Mouse (Mus musculus): ENCODE data around the gene Ulk2. TPM values are rescaled to one million over a fixed set of nuclear protein-coding genes. Genes with fewer than 3 reads are reported as not detected.
A peak's percentile ranks its signal among the peaks of the same experiment; 100 is the strongest.
"Not testable (repeated sequence)": the region's sequence is repeated elsewhere in the genome, so short reads cannot be mapped to it uniquely, and the experiment has no call there.

Gene Ulk2
- total RNA-seq (2021), result 10 to 100 TPM; 71.2 to 74.3 TPM
- long read RNA-seq, experiment 1, full-length matches to known transcripts, result 26 of 41 reads
- long read RNA-seq, experiment 1, partial matches to known transcripts, result 7 of 41 reads
- long read RNA-seq, experiment 1, other reads (novel, unspliced or antisense), result 8 of 41 reads
- long read RNA-seq, experiment 2, full-length matches to known transcripts, result 53 of 78 reads
- long read RNA-seq, experiment 2, partial matches to known transcripts, result 11 of 78 reads
- long read RNA-seq, experiment 2, other reads (novel, unspliced or antisense), result 14 of 78 reads

GRCm38 (mm10) chr11:61854988-61855411 is at the start of gene Ulk2:
Gene Ulk2, minus strand, starts transcription at chr11:61855073.
- TF ChIP-seq CTCF (conservative IDR thresholded peaks at IDR 0.05), result no peak
- peak; percentile 85 to 89 for DNase-seq (ENCODE audit: low spot score in 2 of 2)
- peak within 1 kb of the TSS; percentile 95 for H3K4me3 ChIP-seq
- H3K27ac ChIP-seq, result peak within 1 kb of the TSS; percentile 98

DNA sequence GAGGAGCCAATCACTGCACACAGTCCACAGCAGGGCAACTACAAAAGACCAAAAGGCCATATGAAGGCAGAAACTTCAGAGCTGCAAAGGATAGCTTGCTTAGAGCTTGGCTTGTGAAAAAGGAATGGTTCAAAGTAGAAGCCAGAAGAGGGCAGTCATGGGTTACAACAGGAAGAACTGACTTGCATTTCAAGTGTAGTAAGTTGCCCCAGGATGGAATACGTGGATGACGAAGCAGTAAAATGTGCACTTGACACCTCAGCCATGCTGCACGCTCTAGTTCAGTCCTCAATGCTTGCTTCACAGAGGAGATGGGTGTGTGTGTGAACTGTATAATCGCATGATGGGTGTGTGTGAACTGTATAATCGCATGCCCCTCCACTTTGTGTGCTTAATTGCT is 27.3 kb upstream of the Ulk2 start:
- H3K27ac ChIP-seq, result no peak overlapping the region
- peak; percentile 69 for TF ChIP-seq CTCF (conservative IDR thresholded peaks at IDR 0.05)
- no peak overlapping the region for H3K4me3 ChIP-seq
- no peak for DNase-seq (ENCODE audit: low spot score in 2 of 2)

DNA sequence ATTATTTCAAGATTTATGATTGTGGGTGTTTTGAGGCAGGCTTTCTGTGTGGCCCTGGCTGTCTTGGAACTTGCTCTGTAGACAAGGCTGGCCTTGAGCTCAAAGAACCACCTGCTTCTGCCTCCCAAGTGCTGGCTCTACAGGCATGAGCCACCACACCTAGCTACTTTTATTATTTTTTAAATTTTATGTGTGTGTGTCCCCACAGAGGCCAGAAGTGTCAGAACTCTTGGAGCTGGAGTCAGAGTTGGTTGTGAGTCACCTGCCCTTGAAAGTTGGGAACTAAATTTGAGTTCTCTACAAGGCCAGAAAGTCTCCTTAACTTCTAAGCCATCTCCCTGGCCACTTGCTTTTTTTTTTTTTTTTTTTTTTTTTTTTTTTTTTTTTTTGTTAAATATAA is 25.0 kb upstream of the Ulk2 start:
- no peak overlapping the region for H3K27ac ChIP-seq
- no peak overlapping the region for H3K4me3 ChIP-seq
- no peak for TF ChIP-seq CTCF (conservative IDR thresholded peaks at IDR 0.05)
- DNase-seq (ENCODE audit: low spot score in 2 of 2), result no peak

- no peak for TF ChIP-seq CTCF (conservative IDR thresholded peaks at IDR 0.05)
- Histone ChIP-seq H3K27ac (no peak overlapping the region), H3K4me3 (no peak overlapping the region)
- no peak for DNase-seq (ENCODE audit: low spot score in 2 of 2)
Observed at GRCm38 (mm10) chr11:61871881-61872280, 17.0 kb upstream of the Ulk2 start.

DNA sequence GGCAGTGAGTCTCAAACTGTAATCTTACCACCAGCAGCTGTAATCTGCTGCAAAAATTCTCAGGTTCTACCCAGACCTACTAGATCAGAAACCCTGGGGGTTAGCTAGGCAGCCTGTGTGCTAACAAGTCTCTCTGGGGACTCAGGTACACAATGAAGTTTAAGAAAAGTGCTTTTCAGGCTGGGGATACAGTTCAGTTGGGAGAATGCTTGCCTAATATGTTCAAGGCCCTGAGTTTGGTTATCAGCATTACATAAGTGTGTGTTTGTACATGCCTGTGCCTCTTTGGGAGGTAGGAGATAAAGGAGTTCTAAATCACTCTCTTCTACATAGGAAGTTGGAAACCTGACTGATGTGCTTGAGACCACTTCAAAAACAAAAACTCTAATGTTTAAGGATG is 12.0 kb upstream of the Ulk2 start:
- no peak overlapping the region for H3K4me3 ChIP-seq
- no peak for TF ChIP-seq CTCF (conservative IDR thresholded peaks at IDR 0.05)

DNA sequence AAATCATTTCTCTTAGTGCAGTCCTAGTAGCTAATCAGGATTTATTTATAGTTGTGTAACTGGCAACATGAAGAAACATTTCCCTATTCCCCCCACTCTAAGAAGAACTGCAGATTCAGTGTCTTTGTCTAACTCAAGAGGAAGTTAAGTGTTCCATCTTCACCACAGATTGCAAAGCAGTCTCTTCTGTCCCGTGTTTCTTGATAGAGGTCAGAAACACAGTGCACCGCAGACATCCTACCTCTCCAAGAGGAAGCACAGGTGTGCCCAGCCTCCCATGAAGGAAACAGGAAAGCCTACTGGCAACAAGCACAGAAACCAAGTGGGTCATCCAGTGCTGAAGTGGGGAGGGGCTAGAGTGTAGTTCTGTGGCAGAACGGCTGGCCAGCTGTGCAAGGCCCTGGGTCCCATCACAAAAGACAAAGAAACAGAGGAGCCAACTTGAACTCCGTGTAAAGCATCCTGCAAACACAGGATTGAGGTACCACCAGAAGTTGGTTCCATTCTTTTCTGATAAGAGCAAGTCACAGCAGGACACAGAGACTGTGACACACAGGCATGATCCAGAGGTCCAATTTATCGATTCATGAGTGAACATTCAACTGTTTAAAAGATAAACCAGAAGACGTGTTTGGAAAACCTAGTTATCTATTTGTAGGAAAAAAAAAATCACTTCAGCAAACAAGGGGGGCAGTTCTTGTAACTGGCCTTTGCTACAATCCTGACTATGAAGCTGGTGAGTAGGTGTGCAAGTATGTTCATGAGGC is 7.1 kb upstream of the Ulk2 start:
- Histone ChIP-seq H3K4me3 (no peak overlapping the region), H3K27ac (peak overlapping the region; percentile 39; the same call in 1 of the 2 replicates)
- no peak for TF ChIP-seq CTCF (conservative IDR thresholded peaks at IDR 0.05)
- no peak for DNase-seq (ENCODE audit: low spot score in 2 of 2)

More for the DNA sequence above, 12.0 kb upstream of the Ulk2 start:
- H3K27ac ChIP-seq, result no peak overlapping the region
- no peak for DNase-seq (ENCODE audit: low spot score in 2 of 2)

GRCm38 (mm10) chr11:61859316-61859715 is 4.4 kb upstream of the Ulk2 start:
- no peak for TF ChIP-seq CTCF (conservative IDR thresholded peaks at IDR 0.05)
- Histone ChIP-seq H3K27ac (no peak overlapping the region), H3K4me3 (no peak overlapping the region)
- no peak for DNase-seq (ENCODE audit: low spot score in 2 of 2)

DNA sequence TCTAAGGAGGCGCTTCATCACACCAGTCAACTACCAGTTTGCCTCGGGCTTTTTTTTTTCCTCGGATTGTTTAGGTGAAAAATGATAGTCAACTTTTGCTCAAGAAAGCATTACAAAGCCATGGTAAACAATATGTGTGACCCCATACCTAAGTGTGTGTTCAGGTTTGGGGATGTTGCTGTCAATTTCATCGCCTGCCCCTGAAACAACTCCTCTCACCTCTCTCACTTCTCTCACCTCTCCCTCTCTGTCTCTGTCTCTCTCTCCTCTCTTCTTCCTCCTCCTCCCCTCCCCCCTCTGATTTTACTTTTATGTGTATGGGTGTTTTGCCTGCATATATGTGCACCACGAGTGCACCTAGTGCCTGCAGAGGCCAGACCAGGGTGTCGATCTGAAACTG is 666 bp upstream of the Ulk2 start:
- Histone ChIP-seq H3K4me3 (peak overlapping the region; percentile 95), H3K27ac (peak overlapping the region; percentile 98)
- no peak for TF ChIP-seq CTCF (conservative IDR thresholded peaks at IDR 0.05)
- DNase-seq (ENCODE audit: low spot score in 2 of 2), result no peak

DNA sequence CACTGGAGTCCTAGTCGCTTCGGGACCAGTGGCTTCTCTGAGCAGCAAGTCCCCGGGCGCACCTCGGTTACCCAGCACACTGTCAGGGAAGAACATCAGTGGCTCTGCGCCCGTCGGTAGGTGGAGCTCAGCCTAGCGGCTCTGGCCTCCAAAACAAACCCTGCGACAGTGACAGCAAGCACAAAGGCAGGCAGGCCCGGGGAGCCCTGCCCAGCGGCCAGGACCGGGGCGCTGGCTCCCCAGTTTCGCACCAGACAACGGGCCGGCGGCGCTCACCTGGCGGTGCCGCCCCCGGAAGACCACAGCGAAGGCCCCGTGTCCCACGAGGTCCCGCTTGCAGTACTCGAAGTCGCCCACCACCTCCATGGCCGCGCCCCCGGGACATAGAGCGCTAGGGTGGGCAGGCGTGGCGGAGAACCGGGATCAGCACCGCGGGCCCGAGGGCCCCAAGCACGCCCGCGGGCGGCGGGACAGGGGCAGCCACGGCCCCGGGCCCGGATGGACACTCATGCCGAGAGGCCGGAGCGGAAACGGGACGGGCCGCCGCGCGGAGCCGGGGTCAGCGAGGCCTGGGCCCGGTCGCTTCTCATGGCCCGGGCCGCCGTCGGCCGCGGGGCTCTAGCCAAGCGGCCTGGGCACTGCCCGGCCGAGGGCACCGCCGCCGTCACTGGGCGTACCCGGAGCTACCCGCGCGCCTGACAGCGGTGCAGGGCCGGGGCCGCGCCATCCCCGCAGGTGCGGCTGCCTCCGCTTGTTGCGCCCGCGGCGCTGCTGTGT is 474 bp downstream of the Ulk2 start:
- TF ChIP-seq CTCF (conservative IDR thresholded peaks at IDR 0.05), result peak; percentile 73
- DNase-seq (ENCODE audit: low spot score in 2 of 2), result peak; percentile 69 to 83
- H3K27ac ChIP-seq, result peak overlapping the region; percentile 98
- peak overlapping the region; percentile 95 for H3K4me3 ChIP-seq

- no peak for TF ChIP-seq CTCF (conservative IDR thresholded peaks at IDR 0.05)
- no peak for DNase-seq (ENCODE audit: low spot score in 2 of 2)
- peak overlapping the region; percentile 98 for H3K27ac ChIP-seq
- H3K4me3 ChIP-seq, result peak overlapping the region; percentile 95
Observed at GRCm38 (mm10) chr11:61853659-61854058, 1.2 kb downstream of the Ulk2 start.

DNA sequence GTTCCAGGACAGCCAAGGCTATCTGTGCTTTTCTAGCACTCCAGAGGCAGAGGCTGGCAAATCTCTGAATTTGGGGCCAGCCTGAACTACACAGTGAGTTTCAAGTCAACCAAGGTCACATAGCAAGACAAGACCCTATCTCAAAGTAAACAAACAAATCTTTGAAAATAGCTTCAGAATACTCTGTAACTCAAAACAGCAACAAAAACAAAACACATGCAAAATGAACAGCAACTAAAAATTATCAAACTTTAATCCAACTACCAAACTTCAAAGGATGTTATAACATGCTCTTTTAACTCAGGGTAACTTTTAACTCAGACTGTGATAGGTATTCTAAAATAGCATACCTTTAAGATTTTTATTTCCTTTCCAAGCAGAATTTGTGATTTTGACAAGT is 2.0 kb downstream of the Ulk2 start:
- peak overlapping the region; percentile 95 for H3K4me3 ChIP-seq
- DNase-seq (ENCODE audit: low spot score in 2 of 2), result no peak
- no peak overlapping the region for H3K27ac ChIP-seq
- TF ChIP-seq CTCF (conservative IDR thresholded peaks at IDR 0.05), result no peak

- no peak overlapping the region for H3K27ac ChIP-seq
- DNase-seq (ENCODE audit: low spot score in 2 of 2), result no peak
- peak; percentile 32 for TF ChIP-seq CTCF (conservative IDR thresholded peaks at IDR 0.05)
- no peak overlapping the region for H3K4me3 ChIP-seq
Observed at GRCm38 (mm10) chr11:61851195-61851594, 3.7 kb downstream of the Ulk2 start.

GRCm38 (mm10) chr11:61840663-61841062 is 14.2 kb downstream of the Ulk2 start:
- H3K4me3 ChIP-seq; DNase-seq (ENCODE audit: low spot score in 2 of 2); H3K27ac ChIP-seq: not testable (repeated sequence)
- peak; percentile 49 for TF ChIP-seq CTCF (conservative IDR thresholded peaks at IDR 0.05)
